Mouse (Mus musculus): ENCODE measurements around the gene Grwd1. TPM values are rescaled to one million over a fixed set of nuclear protein-coding genes. Genes with fewer than 3 reads are reported as not detected.
A peak's percentile ranks its signal among the peaks of the same experiment; 100 is the strongest.
"Not testable (repeated sequence)": the region's sequence is repeated elsewhere in the genome, so short reads cannot be mapped to it uniquely, and the experiment has no call there.

Grwd1 gene
- polyA plus RNA-seq (2012): 1.1 and 1.4 TPM in 2 replicates

DNA sequence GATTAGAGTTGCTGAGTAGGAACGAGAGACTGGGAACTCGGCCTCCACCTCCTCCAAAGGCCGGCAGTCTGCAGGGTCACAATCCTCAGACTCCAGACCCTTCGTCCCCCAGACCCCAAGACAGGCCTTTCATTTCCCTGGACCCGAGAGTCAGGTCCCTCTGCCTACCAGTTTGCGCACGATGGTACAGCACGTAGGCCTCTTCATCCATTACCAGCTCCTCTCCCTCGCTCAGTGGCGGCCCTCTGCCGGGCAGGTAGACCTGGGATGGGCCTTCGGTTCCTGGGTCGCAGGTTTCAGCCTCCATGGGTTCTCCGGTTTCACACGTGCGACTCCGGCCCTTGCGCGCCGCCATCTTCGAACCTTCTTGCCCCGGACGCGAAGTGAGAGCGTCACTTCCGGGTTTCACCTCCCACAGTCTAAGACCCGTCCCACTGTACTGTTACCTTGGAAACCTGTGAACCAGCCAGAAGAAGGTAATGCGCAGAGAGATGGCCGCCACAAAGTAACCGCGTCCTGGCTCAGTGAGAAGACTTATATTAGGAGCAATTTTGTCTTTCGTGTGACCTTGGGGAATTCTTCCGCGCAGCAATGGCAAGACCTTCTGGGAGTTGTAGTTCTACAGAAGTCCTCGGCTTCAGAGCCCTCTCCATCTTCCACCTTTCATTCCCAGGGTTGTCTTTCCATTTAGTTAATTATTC, at the start of gene Grwd1:
Grwd1 (minus strand) TSS at position 518 of the 701 bp plus-strand sequence.
- Histone ChIP-seq H3K9me3 (ENCODE audit: control insufficient read depth, low read length) (peaks cover 3% of the 10 kb centered on the region; the same call in 1 of the 2 replicates), H3K4me3 (replicated peaks) (peak within 1 kb of the TSS; percentile 83), H3K36me3 (ENCODE audit: control insufficient read depth) (peaks cover 40% of the 10 kb centered on the region), H3K4me1 (ENCODE audit: control insufficient read depth) (peaks cover 25% of the 10 kb centered on the region), H3K27me3 (ENCODE audit: control insufficient read depth) (peaks cover 50% of the 10 kb centered on the region)
- TF ChIP-seq TAL1 (IDR thresholded peaks at IDR 0.05; ENCODE audit: low read length): no peak
- no peak for TF ChIP-seq GATA1 (IDR thresholded peaks at IDR 0.05; ENCODE audit: low read length)

DNA sequence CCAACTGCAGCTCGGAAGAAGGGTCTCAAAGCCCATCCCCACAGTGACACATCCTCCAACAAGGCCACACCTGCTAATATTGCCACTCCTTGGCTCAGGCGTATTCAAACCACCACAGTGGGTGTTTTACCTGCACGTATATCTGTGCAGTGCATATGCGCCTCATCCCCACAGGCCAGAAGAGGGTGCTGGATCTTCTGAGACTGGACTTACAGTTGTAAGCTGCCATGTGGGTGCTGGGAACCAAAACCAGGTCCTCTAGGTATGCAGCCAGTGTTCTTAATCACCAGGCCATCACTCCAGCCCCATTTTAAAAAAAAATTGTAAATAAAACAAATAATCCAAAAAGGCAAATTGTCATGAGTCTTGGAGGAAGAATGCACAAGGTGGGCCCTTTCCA, 49.8 kb upstream of the Grwd1 start:
- H3K4me3 ChIP-seq (replicated peaks): no peak overlapping the region
- H3K9me3 ChIP-seq (ENCODE audit: control insufficient read depth, low read length): peaks cover 3% of the 10 kb centered on the region
- peaks cover 93% of the 10 kb centered on the region for H3K36me3 ChIP-seq (ENCODE audit: control insufficient read depth)
- no peak for TF ChIP-seq TAL1 (IDR thresholded peaks at IDR 0.05; ENCODE audit: low read length)
- no peak for TF ChIP-seq GATA1 (IDR thresholded peaks at IDR 0.05; ENCODE audit: low read length)
- no peaks in the 10 kb centered on the region for H3K27me3 ChIP-seq (ENCODE audit: control insufficient read depth)
- H3K4me1 ChIP-seq (ENCODE audit: control insufficient read depth): peaks cover 3% of the 10 kb centered on the region; the same call in 1 of the 2 replicates

GRCm38 (mm10) chr7:45878278-45878677, 47.5 kb upstream of the Grwd1 start, which contains the start of gene Grin2d:
TSS of gene Grin2d (minus strand) at chr7:45878378.
- H3K4me3 ChIP-seq (replicated peaks); H3K27me3 ChIP-seq (ENCODE audit: control insufficient read depth); H3K9me3 ChIP-seq (ENCODE audit: control insufficient read depth, low read length): not testable (repeated sequence)
- Histone ChIP-seq H3K4me1 (ENCODE audit: control insufficient read depth) (peaks cover 23% of the 10 kb centered on the region), H3K36me3 (ENCODE audit: control insufficient read depth) (peaks cover 92% of the 10 kb centered on the region)

DNA sequence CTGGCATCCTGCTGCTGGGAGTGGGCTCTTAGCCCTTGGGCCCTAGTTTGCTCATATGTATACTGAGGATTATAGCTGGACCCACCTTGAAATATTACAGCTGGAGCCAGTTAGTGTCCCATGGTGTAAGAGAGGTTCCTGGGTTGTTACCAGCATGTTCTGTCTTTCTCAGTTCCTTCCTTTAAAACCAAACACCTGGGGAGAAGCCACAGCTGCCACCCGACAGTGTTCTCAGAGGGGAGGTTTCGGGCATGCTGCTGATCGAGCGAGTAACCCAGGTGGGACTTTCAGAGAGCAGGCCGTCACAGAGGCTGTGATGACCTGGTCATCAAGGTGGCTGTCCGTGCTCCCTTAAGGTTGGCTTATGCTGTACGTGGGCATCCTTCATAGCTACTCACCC, 46.2 kb upstream of the Grwd1 start:
- Histone ChIP-seq H3K4me3 (replicated peaks) (no peak overlapping the region), H3K4me1 (ENCODE audit: control insufficient read depth) (peaks cover 27% of the 10 kb centered on the region), H3K36me3 (ENCODE audit: control insufficient read depth) (peaks cover 78% of the 10 kb centered on the region), H3K9me3 (ENCODE audit: control insufficient read depth, low read length) (peaks cover 3% of the 10 kb centered on the region), H3K27me3 (ENCODE audit: control insufficient read depth) (peaks cover 5% of the 10 kb centered on the region)
- TF ChIP-seq TAL1 (IDR thresholded peaks at IDR 0.05; ENCODE audit: low read length): no peak
- TF ChIP-seq GATA1 (IDR thresholded peaks at IDR 0.05; ENCODE audit: low read length): no peak

DNA sequence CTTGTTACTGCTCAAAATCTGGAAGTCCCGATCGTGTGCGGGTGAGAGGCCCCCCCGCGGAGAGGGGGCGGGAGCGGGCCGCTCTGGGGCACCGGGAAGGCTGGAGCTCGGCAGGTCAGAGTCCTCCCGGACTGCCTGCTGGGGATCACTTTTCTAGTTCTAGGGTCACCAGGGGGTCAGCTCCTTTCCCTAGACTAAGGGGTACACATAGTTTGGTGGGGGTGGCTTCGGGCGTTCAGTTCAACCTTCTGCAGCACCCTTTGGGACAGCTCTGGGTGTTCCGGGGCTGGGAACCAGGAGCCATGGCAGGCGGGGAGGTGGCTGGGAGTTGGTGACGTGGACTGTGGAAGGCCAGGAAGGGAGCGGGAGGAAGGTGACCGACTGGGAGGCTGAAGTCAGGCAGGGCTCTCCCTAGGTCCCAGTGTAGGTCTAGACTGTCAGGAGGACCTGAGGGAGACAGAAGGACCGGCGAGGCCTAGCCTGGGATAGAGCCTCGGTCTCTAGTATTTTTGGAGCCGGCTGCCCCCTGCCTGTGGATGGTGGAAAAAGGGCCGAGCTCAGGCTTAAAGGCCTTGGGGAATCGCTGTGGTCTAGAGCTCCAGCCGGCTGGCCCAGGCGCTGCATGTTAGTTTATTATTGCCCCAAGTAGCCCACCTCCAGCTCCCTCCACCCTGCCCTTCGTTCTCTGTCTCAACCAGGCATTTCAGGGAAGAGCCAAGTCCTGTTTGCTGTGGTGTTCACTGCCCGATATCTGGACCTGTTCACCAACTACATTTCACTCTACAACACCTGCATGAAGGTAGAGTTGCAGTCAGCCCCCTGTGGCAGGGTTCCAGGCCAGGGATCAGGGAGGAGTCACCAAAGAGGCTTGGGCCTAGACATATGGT, 42.6 kb upstream of the Grwd1 start:
- Histone ChIP-seq H3K36me3 (ENCODE audit: control insufficient read depth) (peaks cover 45% of the 10 kb centered on the region), H3K4me1 (ENCODE audit: control insufficient read depth) (peaks cover 26% of the 10 kb centered on the region), H3K4me3 (replicated peaks) (peak overlapping the region; percentile 76), H3K9me3 (ENCODE audit: control insufficient read depth, low read length) (peaks cover 2% of the 10 kb centered on the region; the same call in 1 of the 2 replicates), H3K27me3 (ENCODE audit: control insufficient read depth) (peaks cover 41% of the 10 kb centered on the region)
- TF ChIP-seq TAL1 (IDR thresholded peaks at IDR 0.05; ENCODE audit: low read length) (no peak), GATA1 (IDR thresholded peaks at IDR 0.05; ENCODE audit: low read length) (no peak)

DNA sequence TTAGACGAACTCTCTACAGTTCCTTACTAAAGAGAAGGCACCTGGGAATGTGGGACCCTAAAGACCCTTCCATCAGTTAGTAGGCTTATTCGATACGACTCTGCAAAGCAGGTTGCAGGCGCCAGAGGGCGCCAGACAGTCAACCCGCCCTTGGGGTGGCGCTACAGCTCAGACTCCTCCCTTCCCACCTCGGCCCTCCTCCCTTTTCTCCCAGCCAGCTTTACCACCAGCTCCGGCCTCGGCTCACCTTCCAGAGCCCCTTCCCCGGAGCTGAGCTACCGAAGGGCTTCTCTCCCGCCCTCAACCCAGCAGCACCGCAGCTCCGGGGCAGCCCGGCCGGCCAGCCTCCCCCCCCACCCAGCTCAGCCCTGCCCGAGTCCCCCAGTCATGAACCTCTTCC, 41.9 kb upstream of the Grwd1 start, which contains the start of gene Kdelr1:
Kdelr1 (plus strand) TSS at position 149 of the 400 bp plus-strand sequence.
- peaks cover 26% of the 10 kb centered on the region for H3K4me1 ChIP-seq (ENCODE audit: control insufficient read depth)
- peaks cover 41% of the 10 kb centered on the region for H3K36me3 ChIP-seq (ENCODE audit: control insufficient read depth)
- H3K27me3 ChIP-seq (ENCODE audit: control insufficient read depth): peaks cover 48% of the 10 kb centered on the region
- H3K9me3 ChIP-seq (ENCODE audit: control insufficient read depth, low read length): peaks cover 2% of the 10 kb centered on the region; the same call in 1 of the 2 replicates
- TF ChIP-seq TAL1 (IDR thresholded peaks at IDR 0.05; ENCODE audit: low read length): no peak
- no peak for TF ChIP-seq GATA1 (IDR thresholded peaks at IDR 0.05; ENCODE audit: low read length)
- peak within 1 kb of the TSS; percentile 76 for H3K4me3 ChIP-seq (replicated peaks)

DNA sequence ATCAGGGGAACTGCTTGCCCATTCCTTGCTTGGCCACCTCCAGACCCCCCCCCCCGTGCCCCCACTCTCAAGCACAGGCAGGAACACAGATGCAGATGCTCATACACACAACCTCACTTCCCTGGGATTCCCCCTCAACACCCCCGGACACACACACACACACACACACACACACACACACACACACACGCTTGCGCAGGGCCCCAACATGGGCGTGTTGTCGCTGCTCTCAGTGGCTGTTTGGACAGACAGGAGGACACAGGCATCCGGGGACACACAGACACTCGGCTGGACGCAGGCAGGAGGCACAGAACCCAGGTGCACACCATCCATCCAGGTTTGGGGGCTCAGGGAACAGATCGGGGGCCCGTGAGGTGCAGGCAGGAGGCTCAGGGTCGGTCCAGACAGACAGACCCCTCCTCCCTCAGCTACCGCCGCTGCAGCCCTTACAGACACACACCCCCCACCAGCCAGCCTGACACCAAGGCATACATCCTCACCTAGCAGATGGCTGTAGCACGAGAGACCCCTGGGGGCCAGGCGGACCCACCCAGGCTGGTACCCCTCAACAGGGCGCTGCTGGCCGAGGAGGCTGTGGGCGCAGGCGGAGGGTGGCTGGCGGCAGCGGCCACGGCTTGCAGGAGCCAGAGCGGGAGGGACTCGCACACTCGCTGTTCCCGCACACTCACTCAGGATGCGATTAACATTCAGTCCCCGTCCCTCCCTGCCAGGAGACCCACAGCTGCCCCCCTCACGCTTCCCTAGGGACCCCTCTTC, 39.7 kb upstream of the Grwd1 start:
- no peak for TF ChIP-seq TAL1 (IDR thresholded peaks at IDR 0.05; ENCODE audit: low read length)
- no peak for TF ChIP-seq GATA1 (IDR thresholded peaks at IDR 0.05; ENCODE audit: low read length)
- Histone ChIP-seq H3K9me3 (ENCODE audit: control insufficient read depth, low read length) (peaks cover 2% of the 10 kb centered on the region; the same call in 1 of the 2 replicates), H3K4me3 (replicated peaks) (no peak overlapping the region), H3K4me1 (ENCODE audit: control insufficient read depth) (peaks cover 35% of the 10 kb centered on the region), H3K27me3 (ENCODE audit: control insufficient read depth) (peaks cover 68% of the 10 kb centered on the region), H3K36me3 (ENCODE audit: control insufficient read depth) (peaks cover 19% of the 10 kb centered on the region)

DNA sequence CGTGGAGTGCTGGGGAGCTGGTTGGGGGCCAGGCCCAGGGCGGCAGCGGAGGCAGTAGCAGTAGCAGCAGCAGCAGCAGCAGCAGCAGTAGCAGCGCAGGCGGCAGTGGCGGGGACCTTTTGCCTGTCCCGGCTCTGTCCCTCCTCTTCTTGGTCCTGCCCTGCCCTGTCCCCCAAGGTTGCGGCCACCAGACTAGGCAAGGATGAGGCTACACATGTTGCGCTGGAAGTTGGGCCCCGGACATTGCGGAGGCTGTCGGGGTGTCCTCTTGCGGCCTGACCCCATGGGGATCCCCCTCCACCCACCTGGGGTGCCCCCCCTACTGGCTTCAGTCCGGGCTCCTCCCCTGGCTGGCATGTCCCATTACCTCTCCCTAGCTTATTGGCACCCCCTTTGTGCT, 39.0 kb upstream of the Grwd1 start:
- H3K4me3 ChIP-seq (replicated peaks): no peak overlapping the region

More for the DNA sequence above, 39.0 kb upstream of the Grwd1 start:
- TF ChIP-seq TAL1 (IDR thresholded peaks at IDR 0.05; ENCODE audit: low read length) (no peak), GATA1 (IDR thresholded peaks at IDR 0.05; ENCODE audit: low read length) (no peak)
- Histone ChIP-seq H3K36me3 (ENCODE audit: control insufficient read depth) (peaks cover 12% of the 10 kb centered on the region), H3K27me3 (ENCODE audit: control insufficient read depth) (peaks cover 72% of the 10 kb centered on the region), H3K4me1 (ENCODE audit: control insufficient read depth) (peaks cover 31% of the 10 kb centered on the region), H3K9me3 (ENCODE audit: control insufficient read depth, low read length) (peaks cover 2% of the 10 kb centered on the region; the same call in 1 of the 2 replicates)

All from erythroblast, embryonic 14.5 days (primary cell).